Mouse (Mus musculus) adrenal gland, postnatal 36 days (tissue): ENCODE measurements around the gene Card6. TPM values are rescaled to one million over a fixed set of nuclear protein-coding genes. Genes with fewer than 3 reads are reported as not detected.

Experiments
- DNase-seq, 2 experiments: peaks; one replicate each; pipeline ENCODE4 v3.0.0; 2021; ENCODE audit warnings: mixed read lengths in 1 of 2
- total RNA-seq, 2 experiments: library from RNA; stranded (reverse); gene quantifications; 2 replicates each; pipeline ENCODE4 v1.2.3; 2021

Card6 gene
- total RNA-seq, 2 experiments from 2014 or later: 6.5 to 7.4 TPM

- no peak for DNase-seq
Observed at GRCm38 (mm10) chr15:5088850-5089608, 19.3 kb downstream of the Card6 start.

DNA sequence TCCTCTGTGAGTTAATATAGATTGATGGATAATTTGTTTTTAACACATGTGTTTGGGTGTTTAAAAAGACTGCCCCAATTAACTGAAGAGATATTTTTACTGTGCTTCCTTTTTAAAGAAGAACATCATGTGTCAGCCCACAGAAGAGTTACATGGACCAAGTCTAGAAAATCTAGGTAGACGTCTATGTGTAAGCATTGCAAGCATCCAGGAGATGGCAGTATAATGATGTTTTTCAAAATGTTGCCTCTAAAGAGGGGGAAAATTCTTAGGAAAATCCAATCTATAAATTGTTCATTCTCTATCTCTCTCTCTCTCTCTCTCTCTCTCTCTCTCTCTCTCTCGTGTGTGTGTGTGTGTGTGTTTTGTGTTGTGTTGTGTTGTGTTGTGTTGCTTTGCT is 22.2 kb downstream of the Card6 start:
- DNase-seq: no peak

GRCm38 (mm10) chr15:5081235-5081634 is 27.1 kb downstream of the Card6 start:
- no peak for DNase-seq

- peak in 1 of 2 experiments; percentile 7 for DNase-seq
Observed at GRCm38 (mm10) chr15:5068801-5069518, 39.4 kb downstream of the Card6 start.

DNA sequence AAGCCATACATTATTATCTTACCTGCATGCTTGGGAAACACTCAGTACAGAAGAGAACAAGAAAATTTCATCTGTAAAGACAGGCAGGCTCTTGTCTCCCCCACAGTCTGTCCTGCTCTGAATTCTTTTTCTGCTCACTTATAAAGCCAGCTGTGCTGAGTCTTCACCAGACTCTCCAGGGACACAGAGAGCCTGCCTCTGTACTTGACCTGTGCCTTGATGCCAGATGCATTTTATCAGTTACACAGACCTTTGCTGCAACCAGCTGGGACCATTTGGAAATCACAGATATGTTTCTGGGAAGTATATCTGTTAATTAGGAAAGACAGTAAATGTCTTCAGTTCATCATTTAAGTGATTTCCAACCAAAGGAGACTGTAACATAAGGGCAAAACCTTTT is 44.7 kb downstream of the Card6 start, which contains the start of gene C7:
Gene C7 (minus strand): TSS at position 106 of the 400 bp plus-strand sequence.
- DNase-seq: peak in 1 of 2 experiments; percentile 6

Other genes with a start within 250 kb of the Card6 start
- gene Mroh2b, start 209.8 kb downstream of the Card6 start, total RNA-seq: not detected
- gene C7, start 44.8 kb downstream of the Card6 start, total RNA-seq: 10 to 100 TPM; 10.8 to 22.5 TPM
- 100 to 1,000 TPM; 399 to 467 TPM for gene Rpl37, start 8.1 kb upstream of the Card6 start, total RNA-seq
- 10 to 100 TPM; 35.1 to 39.9 TPM for gene Prkaa1, start 35.3 kb upstream of the Card6 start, total RNA-seq
- gene Ttc33, start 77.0 kb upstream of the Card6 start, total RNA-seq: 10 to 100 TPM; 53.0 to 67.1 TPM
- gene Ptger4, start 135.6 kb upstream of the Card6 start, total RNA-seq: 1 to 10 TPM; 1.0 to 1.2 TPM